Mouse (Mus musculus) forebrain, postnatal 0 days (tissue): ENCODE measurements at regions not wholly inside any gene's neighbourhood (a gene's known extent, or its start where the extent isn't known, plus 50 kb on each side); places are given as distances from the start of the nearest gene placed in this dataset.

ENCODE experiments used
- ATAC-seq: fragments of 200-750 bp; cut with Nextera tagmentation; 2 replicates; pipeline ENCODE4 v1.8.0; 2017; ENCODE audit warnings: mild to moderate bottlenecking, moderate library complexity
- DNase-seq: peaks from one replicate; pipeline ENCODE4 v3.0.0-alpha.2; 2015
- H3K27ac ChIP-seq: fragments of 300-500 bp; sonication (generic); 2 replicates; pipeline ENCODE4 v1.5.1; 2014; ENCODE audit warnings: low read depth, mild to moderate bottlenecking, antibody characterized with exemption, low read length, moderate library complexity, mixed read lengths
- H3K27me3 ChIP-seq: fragments of 300-500 bp; sonication (generic); 2 replicates; pipeline ENCODE4 v1.6.1; 2014; ENCODE audit warnings: mild to moderate bottlenecking, low read length, mixed read lengths; ENCODE audit not compliant: insufficient read depth
- H3K36me3 ChIP-seq: fragments of 300-500 bp; sonication (generic); 2 replicates; pipeline ENCODE4 v1.6.1; 2014; ENCODE audit warnings: mild to moderate bottlenecking, moderate library complexity; ENCODE audit not compliant: insufficient read depth
- H3K4me1 ChIP-seq: fragments of 300-500 bp; sonication (generic); 2 replicates; pipeline ENCODE4 v1.6.1; 2014; ENCODE audit warnings: antibody characterized with exemption; ENCODE audit not compliant: insufficient read depth
- H3K4me2 ChIP-seq: fragments of 300-500 bp; sonication (generic); 2 replicates; pipeline ENCODE4 v1.6.1; 2014; ENCODE audit warnings: low read depth, mild to moderate bottlenecking, moderate library complexity
- H3K4me3 ChIP-seq: fragments of 300-500 bp; sonication (generic); 2 replicates; pipeline ENCODE4 v1.5.1; 2014; ENCODE audit warnings: low read depth, low read length, mixed read lengths
- H3K9ac ChIP-seq: fragments of 300-500 bp; sonication (generic); 2 replicates; pipeline ENCODE4 v1.6.1; 2014; ENCODE audit warnings: mild to moderate bottlenecking
- H3K9me3 ChIP-seq: fragments of 300-500 bp; sonication (generic); 2 replicates; pipeline ENCODE4 v1.6.1; 2016; ENCODE audit warnings: low read length
- CTCF ChIP-seq: sonication (generic); IDR thresholded peaks from 2 replicates; pipeline ENCODE4 v1.5.1; 2016; ENCODE audit warnings: antibody characterized with exemption, control low read depth, low read depth
- WGBS: fragments of 180-500 bp; shearing (Covaris S2); extraction: QIAGEN DNeasy Blood & Tissue Kit; methylation state at CpG from one replicate; pipeline ENCODE4 v1.1.7; 2014; 5-methylcytosine and 5-hydroxymethylcytosine counted together

GRCm38 (mm10) chr7:68851981-68852575, 103.0 kb upstream of the Arrdc4 start:
- DNase-seq, result peak; percentile 50
- Histone ChIP-seq H3K36me3 (no peaks in the 10 kb centered on the region), H3K9ac (no peak overlapping the region), H3K4me2 (no peak overlapping the region), H3K4me1 (no peaks in the 10 kb centered on the region), H3K4me3 (no peak overlapping the region), H3K9me3 (no peaks in the 10 kb centered on the region), H3K27me3 (no peaks in the 10 kb centered on the region), H3K27ac (no peak overlapping the region)
- peak; percentile 78 for ATAC-seq
- TF ChIP-seq CTCF, result no peak
- WGBS, result 41% methylated on average over 3 of the region's 3 CpGs

- no peak overlapping the region for H3K4me2 ChIP-seq
- WGBS, result 66% methylated on average over 7 of the region's 7 CpGs
- no peak overlapping the region for H3K27ac ChIP-seq
- no peaks in the 10 kb centered on the region for H3K36me3 ChIP-seq
- no peaks in the 10 kb centered on the region for H3K27me3 ChIP-seq
- ATAC-seq (no peak), DNase-seq (no peak)
- H3K9me3 ChIP-seq, result no peaks in the 10 kb centered on the region
- no peak overlapping the region for H3K9ac ChIP-seq
- no peaks in the 10 kb centered on the region for H3K4me1 ChIP-seq
- H3K4me3 ChIP-seq, result no peak overlapping the region
- TF ChIP-seq CTCF, result no peak
Measured at GRCm38 (mm10) chr7:68844606-68845005, 95.6 kb upstream of the Arrdc4 start.

- no peak overlapping the region for H3K4me3 ChIP-seq
- 55% methylated on average over 4 of the region's 4 CpGs for WGBS
- H3K4me1 ChIP-seq, result no peaks in the 10 kb centered on the region
- no peaks in the 10 kb centered on the region for H3K9me3 ChIP-seq
- TF ChIP-seq CTCF, result no peak
- H3K9ac ChIP-seq, result no peak overlapping the region
- H3K27ac ChIP-seq, result no peak overlapping the region
- ATAC-seq, result no peak
- DNase-seq, result no peak
- H3K36me3 ChIP-seq, result no peaks in the 10 kb centered on the region
- H3K27me3 ChIP-seq, result no peaks in the 10 kb centered on the region
- no peak overlapping the region for H3K4me2 ChIP-seq
Measured at GRCm38 (mm10) chr7:68843374-68843773, 94.3 kb upstream of the Arrdc4 start.

GRCm38 (mm10) chr7:68833977-68834791, 85.1 kb upstream of the Arrdc4 start:
- no peak overlapping the region for H3K9ac ChIP-seq
- H3K27ac ChIP-seq, result peak overlapping the region; percentile 47; the same call in 1 of the 2 replicates
- no peaks in the 10 kb centered on the region for H3K4me1 ChIP-seq
- no peak overlapping the region for H3K4me3 ChIP-seq
- 33% methylated on average over 10 of the region's 10 CpGs for WGBS
- H3K36me3 ChIP-seq, result no peaks in the 10 kb centered on the region
- no peak overlapping the region for H3K4me2 ChIP-seq
- no peaks in the 10 kb centered on the region for H3K9me3 ChIP-seq
- TF ChIP-seq CTCF, result peak; percentile 76
- ATAC-seq (peak; percentile 68), DNase-seq (peak; percentile 70)
- no peaks in the 10 kb centered on the region for H3K27me3 ChIP-seq

GRCm38 (mm10) chr7:68833517-68833916, 84.5 kb upstream of the Arrdc4 start:
- H3K27ac ChIP-seq, result peak overlapping the region; percentile 47; the same call in 1 of the 2 replicates
- no peak overlapping the region for H3K9ac ChIP-seq
- no peak overlapping the region for H3K4me2 ChIP-seq
- no peaks in the 10 kb centered on the region for H3K36me3 ChIP-seq
- DNase-seq, result peak; percentile 24
- no peaks in the 10 kb centered on the region for H3K9me3 ChIP-seq
- H3K27me3 ChIP-seq, result no peaks in the 10 kb centered on the region
- TF ChIP-seq CTCF, result no peak
- peak; percentile 73 for ATAC-seq
- no peaks in the 10 kb centered on the region for H3K4me1 ChIP-seq
- WGBS, result 69% methylated on average over 7 of the region's 7 CpGs
- H3K4me3 ChIP-seq, result no peak overlapping the region

- H3K27me3 ChIP-seq, result no peaks in the 10 kb centered on the region
- no peak overlapping the region for H3K27ac ChIP-seq
- WGBS, result 16% methylated on average over 8 of the region's 8 CpGs
- peak; percentile 92 for DNase-seq
- no peaks in the 10 kb centered on the region for H3K4me1 ChIP-seq
- ATAC-seq, result peak; percentile 80
- peak; percentile 91 for TF ChIP-seq CTCF
- no peak overlapping the region for H3K4me3 ChIP-seq
- H3K36me3 ChIP-seq, result no peaks in the 10 kb centered on the region
- no peak overlapping the region for H3K9ac ChIP-seq
- no peaks in the 10 kb centered on the region for H3K9me3 ChIP-seq
- no peak overlapping the region for H3K4me2 ChIP-seq
Measured at GRCm38 (mm10) chr7:68829861-68830260, 80.8 kb upstream of the Arrdc4 start.

GRCm38 (mm10) chr7:68824399-68824798, 75.4 kb upstream of the Arrdc4 start:
- Histone ChIP-seq H3K27ac (no peak overlapping the region), H3K4me1 (no peaks in the 10 kb centered on the region), H3K9me3 (no peaks in the 10 kb centered on the region), H3K36me3 (no peaks in the 10 kb centered on the region), H3K9ac (no peak overlapping the region), H3K4me3 (no peak overlapping the region), H3K27me3 (no peaks in the 10 kb centered on the region), H3K4me2 (no peak overlapping the region)
- whole genome bisulfite sequencing, result 78% methylated on average over 2 of the region's 2 CpGs
- DNase-seq (no peak), ATAC-seq (no peak)
- no peak for TF ChIP-seq CTCF
